Mouse (Mus musculus) MEL (cell line): Measurements from ENCODE around the gene Ppp1r14b. TPM values are rescaled to one million over a fixed set of nuclear protein-coding genes. Genes with fewer than 3 reads are reported as not detected.

Experiments
- DNase-seq: peaks from one replicate; pipeline ENCODE4 v3.0.0; 2011; ENCODE audit warnings: low read depth, low spot score
- H3K27ac ChIP-seq: 2 replicates; pipeline ENCODE4 v1.5.1; 2012; ENCODE audit warnings: low read depth, mild to moderate bottlenecking, control low read depth, low read length, moderate library complexity; ENCODE audit not compliant: control insufficient read depth
- H3K27me3 ChIP-seq, 2 experiments: fragments of 150-350 bp in 1 of 2; sonication (generic) in 1 of 2; 2 replicates each; pipeline ENCODE4 v1.6.1; 2012; ENCODE audit warnings: low read length in 2 of 2, mild to moderate bottlenecking in 2 of 2, improper control_type of control experiment in 1 of 2, moderate library complexity in 1 of 2; ENCODE audit not compliant: insufficient read depth in 2 of 2, control insufficient read depth in 1 of 2
- H3K36me3 ChIP-seq, 2 experiments: 2 replicates each; pipeline ENCODE4 v1.6.1; 2012 to 2014; ENCODE audit warnings: low read length in 2 of 2, improper control_type of control experiment in 1 of 2, inconsistent platforms in 1 of 2, mild to moderate bottlenecking in 1 of 2; ENCODE audit not compliant: insufficient read depth in 2 of 2, control insufficient read depth in 1 of 2
- H3K4me1 ChIP-seq, 2 experiments: fragments of 150-350 bp in 1 of 2; sonication (generic) in 1 of 2; 2 replicates each; pipeline ENCODE4 v1.6.1; 2012; ENCODE audit warnings: low read length in 2 of 2, improper control_type of control experiment in 1 of 2, mild to moderate bottlenecking in 1 of 2; ENCODE audit not compliant: insufficient read depth in 2 of 2, control insufficient read depth in 1 of 2
- H3K4me3 ChIP-seq, 2 experiments: fragments of 150-350 bp in 1 of 2; sonication (generic) in 1 of 2; 2 replicates each; pipeline ENCODE4 v1.5.1; 2012; ENCODE audit warnings: low read depth in 2 of 2, low read length in 2 of 2, mild to moderate bottlenecking in 2 of 2, moderate library complexity in 2 of 2, control low read depth in 1 of 2, improper control_type of control experiment in 1 of 2; ENCODE audit not compliant: control insufficient read depth in 1 of 2, insufficient read depth in 1 of 2
- H3K79me2 ChIP-seq: 2 replicates; pipeline ENCODE4 v1.6.1; 2012; ENCODE audit warnings: mild to moderate bottlenecking, low read length, moderate library complexity; ENCODE audit not compliant: control insufficient read depth, poor library complexity, insufficient read depth
- H3K9ac ChIP-seq: 2 replicates; pipeline ENCODE4 v1.6.1; 2012; ENCODE audit warnings: low read depth, mild to moderate bottlenecking, control low read depth, low read length, moderate library complexity; ENCODE audit not compliant: control insufficient read depth, poor library complexity, severe bottlenecking
- H3K9me3 ChIP-seq: fragments of 150-350 bp; sonication (generic); replicated peaks from 2 replicates; pipeline ENCODE4 v1.6.1; 2012; ENCODE audit warnings: mild to moderate bottlenecking, low read length, improper control_type of control experiment, moderate library complexity; ENCODE audit not compliant: insufficient read depth
- BHLHE40 ChIP-seq: IDR thresholded peaks from 2 replicates; pipeline ENCODE4 v1.6.1; 2012; ENCODE audit warnings: low read depth, mild to moderate bottlenecking, inconsistent platforms, low read length, improper control_type of control experiment, borderline replicate concordance
- CHD1 ChIP-seq: IDR thresholded peaks from 2 replicates; pipeline ENCODE4 v1.6.1; 2012; ENCODE audit warnings: low read depth, mild to moderate bottlenecking, inconsistent platforms, low read length, improper control_type of control experiment
- JUND ChIP-seq: IDR thresholded peaks from 2 replicates; pipeline ENCODE4 v1.6.1; 2011; ENCODE audit warnings: low read depth, mild to moderate bottlenecking, improper control_type of control experiment, low read length
- KAT2A ChIP-seq: conservative IDR thresholded peaks from 2 replicates; pipeline ENCODE4 v1.6.1; 2012; ENCODE audit warnings: low read depth, low read length, improper control_type of control experiment, inconsistent platforms
- MAX ChIP-seq: IDR thresholded peaks from 2 replicates; pipeline ENCODE4 v1.6.1; 2011; ENCODE audit warnings: low read length, improper control_type of control experiment
- MAZ ChIP-seq: IDR thresholded peaks from 2 replicates; pipeline ENCODE4 v1.6.1; 2012; ENCODE audit warnings: low read depth, mild to moderate bottlenecking, inconsistent platforms, low read length, improper control_type of control experiment
- MEF2A ChIP-seq: IDR thresholded peaks from 2 replicates; pipeline ENCODE4 v1.6.1; 2014; ENCODE audit warnings: low read depth, mild to moderate bottlenecking, inconsistent platforms, low read length, improper control_type of control experiment; ENCODE audit not compliant: poor library complexity, insufficient replicate concordance, severe bottlenecking; ENCODE audit errors: extremely low read depth
- MYB ChIP-seq: IDR thresholded peaks from 2 replicates; pipeline ENCODE4 v1.6.1; 2011; ENCODE audit warnings: mild to moderate bottlenecking, low read depth, low read length, improper control_type of control experiment
- NELFE ChIP-seq: IDR thresholded peaks from 2 replicates; pipeline ENCODE4 v1.6.1; 2011; ENCODE audit warnings: low read depth, low read length, improper control_type of control experiment
- NRF1 ChIP-seq: IDR thresholded peaks from 2 replicates; pipeline ENCODE4 v1.6.1; 2014; ENCODE audit warnings: low read depth, mild to moderate bottlenecking, inconsistent platforms, low read length, improper control_type of control experiment, moderate library complexity; ENCODE audit not compliant: poor library complexity, insufficient read depth, severe bottlenecking
- POLR2AphosphoS5 ChIP-seq: IDR thresholded peaks from 2 replicates; pipeline ENCODE4 v1.6.1; 2012; ENCODE audit warnings: low read depth, borderline replicate concordance, mild to moderate bottlenecking, inconsistent platforms, low read length, moderate library complexity, mixed read lengths
- RAD21 ChIP-seq: IDR thresholded peaks from 2 replicates; pipeline ENCODE4 v1.6.1; 2011; ENCODE audit warnings: mild to moderate bottlenecking, low read depth, low read length, improper control_type of control experiment
- RCOR1 ChIP-seq: IDR thresholded peaks from 2 replicates; pipeline ENCODE4 v1.6.1; 2012; ENCODE audit warnings: low read depth, mild to moderate bottlenecking, inconsistent platforms, low read length, improper control_type of control experiment
- SMC3 ChIP-seq: IDR thresholded peaks from 2 replicates; pipeline ENCODE4 v1.6.1; 2011; ENCODE audit warnings: low read depth, low read length, improper control_type of control experiment
- TAL1 ChIP-seq: IDR thresholded peaks from 2 replicates; pipeline ENCODE4 v1.6.1; 2012; ENCODE audit warnings: mild to moderate bottlenecking, inconsistent platforms, low read length, moderate library complexity, mixed read lengths
- TBP ChIP-seq: IDR thresholded peaks from 2 replicates; pipeline ENCODE4 v1.8.0; 2011; ENCODE audit warnings: low read depth, low read length, improper control_type of control experiment
- UBTF ChIP-seq: IDR thresholded peaks from 2 replicates; pipeline ENCODE4 v1.6.1; 2012; ENCODE audit warnings: low read depth, mild to moderate bottlenecking, inconsistent platforms, low read length, improper control_type of control experiment, moderate library complexity, borderline replicate concordance; ENCODE audit not compliant: insufficient read depth
- USF2 ChIP-seq, 2 experiments: IDR thresholded peaks; 2 replicates each; pipeline ENCODE4 v1.6.1; 2011 to 2012; ENCODE audit warnings: improper control_type of control experiment in 2 of 2, low read length in 2 of 2, borderline replicate concordance in 1 of 2, inconsistent platforms in 1 of 2, low read depth in 1 of 2, mild to moderate bottlenecking in 1 of 2; ENCODE audit not compliant: insufficient read depth in 1 of 2
- ZKSCAN1 ChIP-seq: IDR thresholded peaks from 2 replicates; pipeline ENCODE4 v1.6.1; 2012; ENCODE audit warnings: low read depth, mild to moderate bottlenecking, inconsistent platforms, low read length, improper control_type of control experiment, moderate library complexity
- ZNF384 ChIP-seq: IDR thresholded peaks from 2 replicates; pipeline ENCODE4 v1.6.1; 2012; ENCODE audit warnings: low read depth, mild to moderate bottlenecking, inconsistent platforms, low read length, improper control_type of control experiment
- polyA plus RNA-seq, 2 experiments: library from polyadenylated mRNA; stranded (reverse) in 1 of 2; unstranded in 1 of 2; fragments of >175 nt in 1 of 2; fragments of >200 nt in 1 of 2; gene quantifications; 2 replicates each; pipeline versions ENCODE4 v1.2.1 to v1.2.4; 2012; ENCODE audit warnings: low replicate concordance in 2 of 2, low read depth in 1 of 2; ENCODE audit not compliant: insufficient read length in 2 of 2, insufficient read depth in 1 of 2, missing spikeins in 1 of 2
- total RNA-seq: library from RNA; depleted of rRNA; stranded (reverse); fragments of 300-350 nt; gene quantifications from 2 replicates; pipeline ENCODE4 v1.2.3, GENCODE M21; 2012

Gene Ppp1r14b
- total and polyA plus RNA-seq, 3 experiments, result 349 to 467 TPM; not detected in 1

GRCm38 (mm10) chr19:6949532-6949931, 25.2 kb upstream of the Ppp1r14b start:
- DNase-seq, result no peak
- Histone ChIP-seq H3K36me3 (peaks cover 0 to 6% of the 10 kb centered on the region in 2 experiments; a peak in 1 of 4 replicates), H3K27ac (no peak overlapping the region), H3K9me3 (no peaks in the 10 kb centered on the region), H3K4me1 (0 out of 4 replicates have a peak, but pooled peaks cover 0 to 6% of the 10 kb centered on the region in 2 experiments), H3K9ac (no peak overlapping the region), H3K27me3 (no peaks in the 10 kb centered on the region), H3K4me3 (no peak overlapping the region)
- no peak for TF ChIP-seq RAD21
- TF ChIP-seq CHD1, result no peak
- TF ChIP-seq SMC3, result no peak
- no peak for TF ChIP-seq KAT2A
- TF ChIP-seq ZKSCAN1, result no peak
- TF ChIP-seq USF2 (IDR thresholded peaks at IDR 0.05; ENCODE audit: borderline replicate concordance in 1 of 2, insufficient read depth in 1 of 2, low read depth in 1 of 2, low read length in 2 of 2), result no peak
- no peak for TF ChIP-seq ZNF384
- TF ChIP-seq JUND, result no peak
- no peak for TF ChIP-seq NELFE
- no peak for TF ChIP-seq TBP
- no peak for TF ChIP-seq MEF2A
- TF ChIP-seq NRF1, result no peak
- TF ChIP-seq MAZ, result no peak
- TF ChIP-seq MYB, result no peak
- no peak for TF ChIP-seq POLR2AphosphoS5
- no peak for TF ChIP-seq UBTF
- no peak for TF ChIP-seq TAL1
- no peak for TF ChIP-seq BHLHE40
- TF ChIP-seq, all 39 proteins: peak for 0
- peaks cover 1% of the 10 kb centered on the region; the same call in 1 of the 2 replicates for H3K79me2 ChIP-seq

DNA sequence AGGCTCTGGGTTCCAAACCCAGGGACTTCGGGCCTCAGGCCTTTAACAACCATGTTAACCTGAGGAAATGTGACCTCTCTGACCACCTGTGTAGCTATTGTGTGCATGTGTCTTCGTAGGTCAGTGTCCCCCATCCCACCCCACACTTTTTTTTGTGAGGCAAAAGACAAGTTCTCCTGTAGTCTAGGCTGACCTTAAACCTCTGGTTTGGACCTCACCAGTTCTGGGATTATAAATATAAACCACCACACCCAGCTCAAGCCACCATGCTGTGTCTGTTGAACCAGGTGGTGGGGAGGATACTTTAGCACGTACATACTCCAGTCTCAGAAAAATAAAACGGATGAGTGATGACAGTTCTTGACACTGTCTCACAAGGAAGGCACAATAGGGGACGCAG, 24.8 kb upstream of the Ppp1r14b start:
- TF ChIP-seq MAX, result 0 out of 2 replicates have a peak, but pooled peaks have one; percentile 26
- TF ChIP-seq RCOR1, result no peak
- Histone ChIP-seq H3K27ac (no peak overlapping the region), H3K9ac (no peak overlapping the region; the same call in 1 of the 2 replicates), H3K36me3 (peaks cover 0 to 6% of the 10 kb centered on the region in 2 experiments; a peak in 1 of 4 replicates), H3K4me1 (0 out of 4 replicates have a peak, but pooled peaks cover 0 to 6% of the 10 kb centered on the region in 2 experiments), H3K4me3 (no peak overlapping the region; a peak in 1 of 4 replicates), H3K79me2 (peaks cover 1% of the 10 kb centered on the region; the same call in 1 of the 2 replicates), H3K9me3 (no peaks in the 10 kb centered on the region), H3K27me3 (no peaks in the 10 kb centered on the region)
- no peak for DNase-seq
